Mouse (Mus musculus) thymus, postnatal 14 days (tissue): ENCODE data around the gene Cobll1.

Experiments
- DNase-seq: peaks from one replicate; pipeline ENCODE4 v3.0.0; 2021

Cobll1 gene

DNA sequence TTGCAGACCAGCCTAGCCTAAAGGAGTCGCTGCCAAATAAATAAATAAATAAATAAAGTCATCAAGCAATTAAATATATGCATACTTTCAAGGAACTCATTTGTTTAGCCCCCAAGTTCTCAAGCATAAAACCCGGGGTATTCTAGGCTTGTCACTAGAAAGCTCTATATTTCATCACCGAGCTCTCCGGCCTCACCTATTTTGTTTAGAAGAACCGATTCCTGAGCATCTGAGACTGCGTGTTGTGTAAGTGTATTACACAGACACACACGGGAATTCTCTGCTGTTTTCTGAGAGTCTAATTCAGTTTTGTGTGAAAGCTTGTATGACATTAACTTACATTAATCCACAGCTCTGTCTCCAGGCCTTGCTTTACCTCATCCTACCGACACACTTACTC, 2.6 kb downstream of the Cobll1 start:
- DNase-seq: no peak

DNA sequence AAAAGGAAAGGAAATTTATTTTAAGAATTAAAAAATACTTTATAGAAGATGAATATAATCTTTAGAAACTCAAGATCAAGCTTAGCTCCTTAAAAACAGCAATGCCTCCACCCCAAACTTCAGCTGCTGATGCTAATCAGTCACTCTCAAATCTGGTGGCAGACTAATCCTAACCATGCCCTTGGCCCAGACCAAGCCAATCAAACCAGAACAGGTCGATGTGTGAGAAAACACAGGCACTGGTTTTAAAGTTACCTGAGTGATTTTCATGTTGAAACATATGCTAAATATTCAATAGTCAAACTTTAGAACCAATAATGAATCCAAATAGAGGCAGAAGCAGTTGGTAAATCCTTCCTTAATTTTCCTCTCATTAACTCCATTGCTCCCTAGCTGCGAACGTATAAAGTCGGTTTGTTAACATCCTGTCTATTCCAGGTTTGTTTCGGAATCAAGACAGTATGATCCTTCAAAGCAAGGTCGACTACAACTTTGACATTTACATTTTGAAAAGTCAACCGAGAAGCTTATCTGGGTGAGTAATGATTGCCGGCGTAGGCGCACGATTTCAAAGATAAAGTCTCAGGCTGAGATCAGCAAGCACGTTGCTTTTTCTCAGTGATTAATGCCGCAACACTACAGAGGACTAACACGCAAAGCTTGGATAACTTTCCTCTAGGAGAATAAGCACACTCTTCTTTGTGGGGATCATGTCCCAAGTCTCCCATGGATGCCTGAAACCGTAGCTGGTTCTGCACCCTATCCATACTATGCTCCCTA, 6.3 kb downstream of the Cobll1 start:
- no peak for DNase-seq

DNA sequence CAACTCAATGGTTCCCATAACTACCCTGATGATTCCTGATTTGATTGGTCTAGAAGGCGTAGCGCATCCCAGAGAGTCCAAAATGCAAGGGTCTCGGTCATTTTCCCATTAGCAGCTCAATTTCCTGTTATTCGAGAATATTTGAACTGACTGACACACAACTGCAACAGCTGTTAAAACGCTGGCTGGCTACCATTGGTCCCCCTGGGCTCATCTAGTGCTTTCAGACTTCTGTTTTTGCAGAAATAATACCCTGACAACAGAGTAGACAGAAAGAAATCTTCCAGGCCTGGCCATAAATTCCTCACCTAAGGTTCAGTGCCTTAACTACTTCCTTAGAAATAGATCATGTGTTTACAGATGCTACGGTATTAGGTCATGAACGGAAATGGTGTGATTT, 10.8 kb downstream of the Cobll1 start:
- DNase-seq: no peak

- no peak for DNase-seq
Observed at GRCm38 (mm10) chr2:65227898-65228290, 11.3 kb downstream of the Cobll1 start.

DNA sequence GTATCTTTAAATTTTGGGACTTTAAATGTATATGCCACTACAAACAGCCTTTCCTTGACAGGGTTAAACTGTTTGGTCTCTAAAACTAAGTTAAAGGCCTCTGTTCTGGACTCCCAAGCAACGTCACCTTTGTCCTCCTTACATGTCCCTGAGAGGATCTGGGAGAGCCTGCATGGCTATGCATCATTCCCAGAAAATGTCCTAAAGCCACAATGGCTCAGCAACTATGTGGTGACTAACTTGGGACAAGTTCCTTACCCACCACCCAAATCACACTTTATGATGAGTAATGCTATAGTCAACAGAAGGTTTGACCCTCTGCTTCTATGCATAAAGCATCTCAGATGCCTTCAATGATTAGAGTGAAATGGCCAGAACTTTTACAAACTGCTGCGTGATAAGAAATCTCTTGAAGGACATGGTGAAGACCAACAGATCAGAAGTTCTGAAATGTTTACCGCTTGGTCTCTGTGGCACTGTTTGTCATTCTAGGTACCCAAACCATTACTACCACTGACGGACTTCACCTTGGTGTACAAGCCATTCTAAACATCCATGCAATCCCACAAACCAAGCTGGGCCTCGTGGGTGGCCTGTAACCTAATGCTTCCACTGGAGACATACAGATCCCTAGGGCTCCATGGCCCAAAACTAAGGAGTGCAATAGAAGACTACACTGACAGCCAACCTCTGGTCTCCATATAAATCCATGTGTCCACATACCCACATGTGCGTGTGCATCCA, 11.9 kb downstream of the Cobll1 start:
- no peak for DNase-seq

DNA sequence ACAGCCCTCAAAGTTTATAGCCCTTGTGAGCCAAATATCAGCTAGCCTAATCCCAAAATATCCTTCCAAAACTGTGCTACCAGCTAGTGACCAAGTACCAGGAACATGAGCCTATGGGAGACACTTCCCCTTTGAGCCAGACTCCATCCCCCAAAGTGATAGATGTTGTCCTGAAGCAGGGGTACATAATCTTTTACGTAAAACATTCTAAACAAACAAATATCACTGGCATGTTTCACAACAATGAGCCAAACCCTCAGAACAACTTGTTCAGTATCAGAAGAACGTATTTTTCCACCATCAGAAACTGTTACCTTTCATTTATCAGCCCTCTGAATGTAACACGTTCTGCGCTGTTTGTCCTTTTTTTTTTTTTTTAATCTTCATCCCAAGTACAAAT, 12.7 kb downstream of the Cobll1 start:
- DNase-seq: no peak

GRCm38 (mm10) chr2:65223956-65224735, 15.1 kb downstream of the Cobll1 start:
- DNase-seq: no peak

GRCm38 (mm10) chr2:65223012-65223411, 16.2 kb downstream of the Cobll1 start:
- DNase-seq: no peak

DNA sequence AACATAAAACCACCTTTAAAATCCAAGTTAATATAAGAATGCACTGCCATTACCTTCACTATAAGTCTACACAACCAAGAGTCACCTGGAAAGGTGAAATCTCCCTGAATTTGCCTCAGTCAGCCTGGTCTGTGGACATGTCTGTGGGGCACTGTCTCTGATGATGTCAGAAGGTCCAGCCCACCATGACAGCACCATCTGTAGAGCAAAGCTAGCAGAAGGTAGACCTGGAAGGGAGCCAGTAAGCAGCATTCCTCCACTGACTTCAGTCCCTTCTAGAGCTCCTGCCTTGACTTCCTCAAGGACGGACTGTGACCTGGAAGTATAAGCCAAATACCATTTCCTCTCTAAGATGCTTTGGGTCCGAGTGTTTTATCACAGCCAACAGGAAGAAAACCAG, 17.6 kb downstream of the Cobll1 start:
- DNase-seq: no peak

DNA sequence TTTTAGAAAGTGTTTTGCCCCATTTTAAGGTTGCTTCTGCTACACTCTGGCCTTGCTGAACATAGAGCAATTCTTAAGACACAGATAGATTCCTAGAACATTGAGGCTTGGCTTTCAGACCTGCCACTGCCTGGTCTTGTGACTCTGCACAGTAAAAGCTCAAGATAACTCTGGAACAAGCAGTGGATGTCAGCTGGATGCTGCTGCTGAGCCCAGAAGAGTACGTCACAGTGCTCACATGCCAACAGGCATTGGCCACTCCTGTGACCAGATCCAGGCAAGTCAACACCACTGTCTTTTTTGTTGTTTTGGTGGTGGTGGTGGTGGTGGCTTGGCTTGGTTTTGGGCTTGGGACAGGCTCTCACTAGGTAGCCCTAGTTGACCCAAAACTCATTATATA, 18.6 kb downstream of the Cobll1 start:
- DNase-seq: no peak

DNA sequence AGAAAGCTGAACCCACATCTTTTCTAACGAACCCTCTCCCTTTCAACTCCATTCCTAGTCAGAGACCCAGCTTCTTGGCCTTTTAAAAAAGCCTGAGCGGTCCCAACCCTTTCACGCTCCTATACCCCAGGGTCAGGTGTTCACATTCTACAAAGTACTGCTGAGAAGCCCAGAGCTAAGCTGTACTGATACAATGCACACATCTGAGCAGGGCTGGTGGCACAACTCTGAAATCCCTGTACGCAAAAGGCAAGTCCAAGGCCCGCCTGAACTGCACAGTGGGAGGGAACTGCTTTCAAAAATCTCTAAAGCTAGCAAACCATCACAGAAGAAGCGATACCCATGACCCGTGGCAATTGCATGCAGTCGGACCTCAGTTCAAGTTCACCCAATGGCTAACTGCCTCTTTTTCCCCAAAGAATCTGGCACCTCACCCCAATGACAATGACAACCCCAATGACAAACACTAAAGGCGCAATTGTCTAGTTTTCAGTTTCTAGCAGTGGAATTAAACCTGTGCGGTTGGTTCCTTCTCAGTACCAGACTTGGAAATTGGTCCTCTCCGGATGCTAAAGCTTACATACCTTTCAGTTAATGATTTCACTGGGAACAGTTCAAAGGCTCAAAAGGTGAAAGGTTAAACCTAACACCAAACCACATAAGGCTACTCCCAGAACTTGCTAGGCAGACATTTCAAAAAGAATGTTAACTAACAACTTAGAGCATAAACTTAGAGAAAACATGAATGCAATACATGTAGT, 19.6 kb downstream of the Cobll1 start:
- DNase-seq: no peak

- DNase-seq: no peak
Observed at GRCm38 (mm10) chr2:65218318-65218717, 20.9 kb downstream of the Cobll1 start.

DNA sequence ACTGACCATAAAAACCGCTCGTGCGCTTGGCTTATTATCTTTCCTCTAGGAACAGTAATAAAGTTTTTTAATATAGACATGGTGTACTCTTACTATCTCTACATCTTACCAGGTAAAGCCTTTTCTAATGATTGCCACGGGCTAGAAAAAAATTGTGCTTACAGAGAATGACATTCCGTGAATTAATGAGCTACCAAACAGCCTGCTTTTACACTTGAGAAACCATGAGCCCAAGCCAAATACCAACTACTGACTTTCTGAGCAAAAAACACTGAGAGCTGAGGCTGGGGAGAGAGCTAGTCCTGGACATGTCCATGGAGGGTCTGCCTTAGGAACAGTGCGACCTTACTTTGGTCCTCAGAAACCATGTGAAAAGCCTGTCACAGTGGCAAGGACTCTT, 21.5 kb downstream of the Cobll1 start:
- no peak for DNase-seq

DNA sequence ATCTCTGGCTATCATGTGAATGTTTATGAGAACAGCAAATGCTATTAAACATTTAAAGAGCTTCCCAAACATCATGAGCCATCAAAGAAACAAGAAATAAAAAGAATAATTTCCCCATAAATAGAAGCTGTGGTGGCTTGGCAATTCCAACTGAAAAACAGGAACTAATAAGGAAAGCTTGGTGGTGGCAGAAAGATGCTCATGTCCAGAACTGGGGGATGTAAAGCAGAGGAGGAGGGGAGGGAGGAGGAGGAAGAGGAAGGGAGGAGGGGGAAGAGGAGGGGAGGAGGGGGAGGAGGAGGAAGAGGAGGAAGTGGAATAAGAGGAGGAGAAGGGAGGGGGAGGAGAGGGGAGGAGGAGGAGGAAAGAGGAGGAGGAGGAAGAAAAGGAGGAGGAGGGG, 23.0 kb downstream of the Cobll1 start:
- no peak for DNase-seq

- DNase-seq: no peak
Observed at GRCm38 (mm10) chr2:65214556-65214955, 24.6 kb downstream of the Cobll1 start.

GRCm38 (mm10) chr2:65213675-65214074, 25.5 kb downstream of the Cobll1 start:
- no peak for DNase-seq

DNA sequence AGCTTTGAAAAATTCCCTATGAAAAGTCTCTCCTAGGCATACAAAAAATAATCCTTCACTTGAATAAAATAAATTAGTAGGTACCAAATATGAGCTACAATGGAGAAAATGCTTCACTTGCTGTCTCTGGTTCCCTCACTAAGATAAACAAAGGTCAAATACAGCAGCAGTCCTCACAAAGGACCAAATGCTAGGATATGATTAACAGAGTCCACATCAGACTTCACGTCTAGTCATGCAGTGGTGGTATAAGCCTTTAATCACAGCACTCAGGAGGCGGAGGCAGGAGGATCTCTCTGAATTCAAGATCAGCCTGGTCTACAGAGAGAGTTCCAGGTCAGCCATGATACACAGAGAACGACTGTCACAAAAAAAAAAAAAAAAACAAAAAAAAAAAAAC, 27.6 kb downstream of the Cobll1 start:
- no peak for DNase-seq

GRCm38 (mm10) chr2:65207750-65208149, 31.5 kb downstream of the Cobll1 start:
- DNase-seq: no peak

GRCm38 (mm10) chr2:65203699-65204098, 35.5 kb downstream of the Cobll1 start:
- no peak for DNase-seq

GRCm38 (mm10) chr2:65199706-65200105, 39.5 kb downstream of the Cobll1 start:
- no peak for DNase-seq

DNA sequence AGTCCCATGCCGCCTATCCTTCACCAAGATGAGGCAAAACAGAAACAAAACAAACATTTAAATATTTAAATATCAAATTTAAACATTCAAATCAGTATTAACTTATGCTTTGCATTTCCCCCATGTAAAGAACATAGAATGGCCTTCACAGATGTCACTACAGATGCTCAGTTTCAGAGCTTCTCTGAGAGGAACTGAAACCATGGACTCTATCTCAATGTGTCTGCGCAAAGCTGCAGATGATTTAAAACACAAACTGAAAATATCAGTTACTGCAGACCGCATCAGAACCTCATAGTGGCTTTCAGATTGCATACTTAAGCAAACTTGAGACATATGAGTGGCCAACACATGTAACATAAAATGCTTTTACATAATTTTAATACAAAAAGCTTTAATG, 40.6 kb downstream of the Cobll1 start:
- no peak for DNase-seq

DNA sequence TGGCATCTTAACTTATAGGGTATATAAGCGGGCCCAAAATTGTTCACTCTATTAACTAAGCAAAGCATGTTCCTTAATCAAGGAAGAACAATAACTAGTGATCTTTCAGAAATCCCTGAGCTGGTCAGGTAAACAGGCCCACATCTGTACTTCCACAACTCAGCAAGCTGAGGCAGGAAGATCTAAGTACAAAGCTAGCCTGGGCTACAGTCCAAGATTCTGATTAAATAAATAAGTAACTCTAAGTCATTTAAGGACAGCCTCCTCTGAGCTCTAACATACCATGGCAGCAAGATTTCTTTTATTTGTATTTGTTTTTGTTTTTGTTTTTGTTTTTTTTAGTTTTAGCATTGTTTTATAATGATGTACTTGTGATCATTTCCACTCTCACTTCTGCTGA, 42.2 kb downstream of the Cobll1 start:
- DNase-seq: no peak
